Mouse (Mus musculus) heart, adult 9 months (tissue): Measurements from ENCODE around the gene Ube2a.

Source experiments
- DNase-seq, 2 experiments: peaks; one replicate each; pipeline ENCODE4 v3.0.0; 2022; ENCODE audit warnings: low spot score in 2 of 2

Gene Ube2a

GRCm38 (mm10) chrX:36901655-36902054, 28.0 kb downstream of the Ube2a start:
- no peak for DNase-seq

- peak in 1 of 2 experiments; percentile 6 for DNase-seq
These were observed 28.8 kb downstream of the Ube2a start, which contains the start of gene Nkrf for GRCm38 (mm10) chrX:36902321-36903114. Nkrf (minus strand) TSS chrX:36902899.

GRCm38 (mm10) chrX:36903115-36903768, 29.5 kb downstream of the Ube2a start:
- DNase-seq = peak; percentile 93 to 94

- DNase-seq = no peak
These were observed 32.8 kb downstream of the Ube2a start for GRCm38 (mm10) chrX:36906539-36906938.

- peak in 1 of 2 experiments; percentile 19 for DNase-seq
These were observed 37.6 kb downstream of the Ube2a start for GRCm38 (mm10) chrX:36911343-36911742.

GRCm38 (mm10) chrX:36917749-36918148, 44.0 kb downstream of the Ube2a start:
- no peak for DNase-seq

- no peak for DNase-seq
These were observed 47.6 kb downstream of the Ube2a start for GRCm38 (mm10) chrX:36921346-36921745.

GRCm38 (mm10) chrX:36928791-36929190, 55.1 kb downstream of the Ube2a start:
- peak in 1 of 2 experiments; percentile 4 for DNase-seq

- no peak for DNase-seq
These were observed 56.0 kb downstream of the Ube2a start for GRCm38 (mm10) chrX:36929694-36930093.

- no peak for DNase-seq
These were observed 56.9 kb downstream of the Ube2a start for GRCm38 (mm10) chrX:36930574-36930973.
